Mouse (Mus musculus): ENCODE results near the gene Gba.

Gene Gba

GRCm38 (mm10) chr3:89244158-89244981 lies 41.6 kb downstream of the Gba start:
- no peak for DNase-seq

DNA sequence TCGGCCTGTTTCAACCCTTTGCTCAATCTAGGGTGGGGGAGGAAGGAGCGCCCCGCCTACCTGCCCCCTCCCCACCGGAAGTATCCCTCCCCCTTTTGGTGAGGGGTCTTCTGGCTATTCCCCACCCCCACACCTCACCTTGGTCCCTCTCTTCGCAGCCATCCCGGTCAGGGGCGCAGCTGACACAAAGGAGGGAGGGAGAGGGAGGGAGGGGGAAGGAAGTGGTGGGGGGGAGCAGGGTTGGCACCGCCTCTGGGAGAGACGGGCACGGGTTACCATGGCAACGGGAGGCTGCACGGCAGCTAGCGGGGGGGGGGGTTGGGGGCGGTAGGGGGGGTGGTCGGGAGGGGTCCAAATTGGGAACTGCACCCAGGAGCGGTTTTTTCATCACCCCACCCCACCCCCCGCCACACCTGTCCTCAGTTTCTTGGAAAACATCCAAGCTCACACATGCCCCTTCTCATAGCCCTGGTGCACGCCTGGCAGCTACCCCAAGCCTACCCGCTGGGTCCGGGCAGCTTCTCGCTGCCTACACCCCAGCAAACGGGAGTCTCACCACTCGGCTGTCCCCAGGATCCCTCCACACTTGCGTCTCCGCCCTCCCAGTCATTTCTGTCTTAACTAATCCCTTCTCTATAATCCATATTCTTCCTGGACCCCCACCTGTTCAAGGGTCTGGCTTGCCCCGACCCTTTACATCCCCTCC lies 42.4 kb downstream of the Gba start:
- peak; percentile 32 to 56 for DNase-seq

- peak in 1 of 2 experiments; percentile 47 for DNase-seq
These were observed 43.0 kb downstream of the Gba start, which contains the start of gene Krtcap2 for GRCm38 (mm10) chr3:89245688-89246171. Krtcap2 (plus strand) TSS chr3:89245966.

DNA sequence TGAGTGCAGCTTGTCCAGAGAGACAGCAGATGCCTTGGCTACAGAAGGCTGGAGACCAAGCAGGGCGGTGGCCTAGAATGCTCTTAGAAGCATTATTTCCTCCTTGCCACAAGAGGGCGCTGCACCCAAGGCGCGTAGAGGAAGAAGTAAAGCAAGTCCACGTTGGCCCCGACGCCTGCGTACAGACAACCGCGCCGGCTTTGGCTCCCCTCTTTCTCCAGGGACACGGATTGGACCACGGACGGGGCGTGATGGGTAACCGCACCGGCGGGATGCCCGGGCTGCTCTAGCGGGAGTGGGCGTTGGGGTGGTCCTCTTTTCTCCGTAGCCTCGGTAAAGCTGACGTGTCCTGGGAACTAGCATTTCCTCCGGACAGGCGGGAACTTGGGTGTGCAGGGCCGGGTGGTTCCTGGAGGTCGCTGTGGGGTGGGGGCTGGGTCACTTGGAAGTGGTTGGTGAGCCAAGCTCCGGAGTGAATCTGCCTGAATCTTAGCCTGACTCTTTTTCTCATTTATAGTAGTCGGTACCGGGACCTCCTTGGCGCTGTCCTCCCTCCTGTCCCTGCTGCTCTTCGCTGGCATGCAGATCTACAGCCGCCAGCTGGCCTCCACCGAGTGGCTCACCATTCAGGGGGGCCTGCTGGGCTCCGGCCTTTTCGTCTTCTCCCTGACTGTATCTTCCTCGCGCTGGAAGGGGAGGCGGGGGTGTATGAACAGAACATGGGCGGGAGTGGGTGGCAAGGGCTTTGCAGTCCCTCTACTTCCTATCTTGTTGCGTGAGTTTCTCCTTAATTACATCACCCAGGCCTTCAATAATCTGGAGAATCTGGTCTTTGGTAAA lies 43.8 kb downstream of the Gba start, which contains the start of gene Trim46:
Gene Trim46, minus strand, starts transcription at position 49 of the 840 bp plus-strand sequence.
- DNase-seq = peak; percentile 73 to 75

DNA sequence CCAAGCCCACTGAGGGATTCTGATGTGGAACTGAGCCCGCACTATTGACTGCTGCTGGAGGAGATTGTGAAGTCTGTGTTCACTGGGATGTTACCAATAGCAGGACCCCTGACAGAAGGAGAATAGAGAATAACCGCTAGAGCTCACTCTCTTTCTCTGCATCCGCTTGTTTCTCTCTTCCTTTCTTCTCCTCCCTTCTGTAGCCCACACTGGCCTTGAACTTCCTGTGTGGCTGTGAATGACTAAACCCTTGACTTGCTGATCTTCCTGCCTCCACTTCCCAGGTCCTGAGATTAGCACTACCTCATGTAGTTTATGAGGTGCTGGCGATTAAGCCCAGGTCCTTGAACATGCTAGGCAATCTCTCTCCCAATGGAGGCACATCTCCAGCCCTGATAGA lies 44.7 kb downstream of the Gba start:
- DNase-seq = no peak

GRCm38 (mm10) chr3:89250435-89251040 lies 47.8 kb downstream of the Gba start:
- peak; percentile 41 to 56 for DNase-seq

GRCm38 (mm10) chr3:89251365-89251895 lies 48.7 kb downstream of the Gba start:
- DNase-seq = peak; percentile 70 to 80

DNA sequence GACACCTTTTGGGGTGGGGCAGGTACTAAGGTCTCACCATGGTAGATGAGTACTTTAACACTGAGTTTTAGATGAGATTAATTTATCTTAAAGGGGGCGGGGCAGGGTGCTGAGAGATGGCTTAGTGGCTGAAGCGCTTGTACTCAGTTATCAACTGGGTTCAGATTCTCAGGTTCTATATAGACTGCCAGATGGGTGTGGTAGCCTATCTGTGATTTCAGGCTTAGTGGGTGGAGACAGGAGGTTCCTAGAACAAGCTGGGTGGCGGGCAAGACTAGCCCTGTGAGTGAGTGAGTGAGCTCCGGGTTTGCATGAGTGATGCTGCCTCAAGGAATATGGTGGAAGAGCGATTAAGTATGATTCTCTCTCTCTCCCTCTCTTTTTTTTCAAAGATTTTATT lies 52.3 kb downstream of the Gba start:
- DNase-seq = no peak

DNA sequence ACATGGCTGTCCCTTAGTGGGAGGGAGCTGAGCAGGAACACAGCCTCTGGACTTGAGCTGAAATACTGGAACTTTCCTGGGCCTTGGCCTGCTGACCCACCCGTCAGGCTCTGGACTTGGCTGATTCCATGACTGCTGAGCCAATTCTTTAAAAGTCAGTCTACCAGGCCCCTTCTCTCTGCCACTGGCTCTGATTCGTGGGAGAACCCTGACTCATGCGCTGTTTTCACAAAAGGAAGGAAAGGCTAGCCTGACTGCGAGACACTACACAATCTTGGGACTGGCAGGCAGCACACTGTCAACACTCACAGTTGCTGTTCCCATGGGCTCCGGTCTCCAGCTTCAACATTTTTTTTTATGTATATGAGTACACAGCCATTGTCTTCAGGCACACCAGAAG lies 53.4 kb downstream of the Gba start:
- no peak for DNase-seq
